Mouse (Mus musculus): ENCODE measurements around the gene Iffo1.

The Iffo1 gene

DNA sequence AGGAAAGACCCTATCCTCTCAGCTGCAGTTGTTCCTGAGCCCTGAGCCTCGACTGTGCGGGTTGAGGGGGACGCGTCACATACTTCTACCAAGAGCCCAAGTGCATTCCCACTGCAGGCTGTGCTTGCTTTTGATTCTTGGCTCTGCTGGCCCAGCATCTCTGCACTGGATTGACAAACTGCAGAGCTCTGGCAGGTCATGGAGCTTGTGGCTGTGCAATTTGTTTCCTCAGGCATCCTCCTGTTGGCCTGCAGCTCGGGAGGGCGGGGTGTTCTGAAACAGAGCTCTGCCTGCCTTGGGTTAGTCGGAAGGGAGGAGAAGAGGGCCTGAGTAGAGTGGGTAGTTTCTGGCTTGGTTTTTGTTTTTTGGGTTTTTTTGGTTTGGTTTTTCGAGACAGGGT, 2.6 kb upstream of the Iffo1 start:
- DNase-seq (ENCODE audit: low spot score in 2 of 2) = no peak

DNA sequence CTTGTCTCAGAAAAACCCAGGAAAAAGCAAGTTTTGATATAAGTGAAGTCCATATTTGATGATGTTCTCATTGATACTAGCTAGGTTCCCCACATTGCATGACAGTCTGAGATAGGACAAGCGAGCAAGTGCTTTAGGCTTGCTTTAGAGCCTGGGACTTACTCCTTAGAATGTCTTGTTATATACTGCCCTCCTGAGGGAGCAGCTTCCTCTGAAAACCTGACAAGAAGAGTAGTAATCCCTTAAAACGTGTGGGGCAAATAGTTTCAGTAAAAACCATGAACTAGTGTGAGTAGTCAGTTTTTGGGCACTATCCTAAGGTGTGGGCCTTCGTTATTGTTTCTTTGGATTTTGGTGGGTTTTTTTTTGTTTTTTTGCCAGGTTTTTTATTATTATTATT, 1.9 kb upstream of the Iffo1 start:
- no peak for DNase-seq (ENCODE audit: low spot score in 2 of 2)

DNA sequence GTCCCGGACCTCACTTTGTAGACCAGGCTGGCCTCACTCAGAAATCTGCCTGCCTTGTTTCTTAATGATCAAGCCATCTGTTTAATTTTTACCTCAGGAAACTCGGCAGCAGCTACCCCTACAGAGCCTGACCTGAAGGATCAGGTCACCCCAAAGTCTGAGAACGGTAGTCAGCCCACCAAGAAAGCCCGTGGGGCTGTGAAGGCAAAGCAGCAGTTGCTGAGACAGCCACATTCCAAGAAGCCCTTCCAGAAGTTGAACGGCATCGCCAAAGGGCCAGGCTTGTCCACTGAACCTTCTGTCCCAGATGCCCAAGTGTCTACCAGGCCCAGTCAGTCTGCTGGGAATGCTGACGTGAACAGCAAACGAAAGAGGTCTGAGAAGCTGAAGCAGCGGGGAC, 1.1 kb upstream of the Iffo1 start:
- DNase-seq (ENCODE audit: low spot score in 2 of 2) = no peak

DNA sequence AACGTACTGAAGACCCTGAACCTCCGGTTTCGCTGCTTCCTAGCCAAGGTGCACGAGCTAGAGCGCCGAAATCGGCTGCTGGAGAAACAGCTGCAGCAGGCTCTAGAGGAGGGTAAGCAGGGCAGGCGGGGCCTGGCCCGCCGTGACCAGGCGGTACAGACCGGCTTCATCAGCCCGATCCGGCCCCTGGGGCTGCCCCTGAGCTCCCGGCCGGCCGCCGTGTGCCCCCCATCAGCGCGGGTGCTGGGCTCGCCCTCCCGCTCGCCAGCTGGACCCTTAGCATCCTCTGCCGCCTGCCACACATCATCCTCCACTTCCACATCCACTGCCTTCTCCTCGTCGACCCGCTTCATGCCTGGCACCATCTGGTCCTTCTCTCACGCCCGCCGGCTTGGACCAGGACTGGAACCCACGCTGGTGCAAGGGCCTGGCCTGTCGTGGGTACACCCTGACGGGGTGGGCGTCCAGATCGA, 474 bp downstream of the Iffo1 start:
- DNase-seq (ENCODE audit: low spot score in 2 of 2) = no peak

DNA sequence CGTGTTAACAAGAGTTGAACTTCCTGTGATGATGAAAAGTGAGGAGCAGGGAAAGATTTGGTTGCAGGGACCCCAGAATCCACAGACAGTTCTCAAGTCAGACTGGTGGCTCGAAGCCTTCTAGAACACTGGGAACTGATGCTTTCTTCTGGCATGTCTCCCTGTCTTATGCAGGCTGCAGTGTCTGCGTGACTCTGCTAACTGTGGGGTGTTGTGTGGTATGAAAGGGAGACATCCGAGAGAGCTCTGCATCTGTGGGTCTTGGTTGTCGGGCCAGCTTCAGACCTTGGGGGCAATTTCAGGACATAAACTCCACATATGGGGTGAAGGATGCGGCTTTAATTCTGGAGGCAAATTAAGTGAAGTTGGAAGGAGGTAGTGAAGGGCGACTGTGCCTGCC, 1.1 kb downstream of the Iffo1 start:
- DNase-seq (ENCODE audit: low spot score in 2 of 2) = no peak

DNA sequence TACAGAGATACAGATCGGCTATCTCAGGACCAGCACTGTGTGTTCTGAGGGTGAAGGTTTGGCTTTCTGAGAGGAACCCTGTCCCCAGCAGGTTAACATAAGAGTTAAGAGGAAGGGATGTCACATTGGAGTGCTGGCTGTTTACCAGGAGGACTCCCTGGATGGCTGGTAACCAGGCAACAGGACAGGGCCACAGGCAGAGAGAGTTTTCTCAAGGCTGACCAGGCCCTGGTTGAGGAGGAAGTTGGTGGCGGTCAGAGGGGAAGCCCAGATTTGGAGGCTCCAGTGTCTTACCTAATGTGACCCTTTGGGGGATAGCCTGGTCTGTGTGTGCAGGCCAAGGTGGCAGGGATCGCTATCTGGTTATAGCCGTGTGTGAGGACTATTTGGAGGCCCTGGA, 1.8 kb downstream of the Iffo1 start:
- DNase-seq (ENCODE audit: low spot score in 2 of 2) = no peak

DNA sequence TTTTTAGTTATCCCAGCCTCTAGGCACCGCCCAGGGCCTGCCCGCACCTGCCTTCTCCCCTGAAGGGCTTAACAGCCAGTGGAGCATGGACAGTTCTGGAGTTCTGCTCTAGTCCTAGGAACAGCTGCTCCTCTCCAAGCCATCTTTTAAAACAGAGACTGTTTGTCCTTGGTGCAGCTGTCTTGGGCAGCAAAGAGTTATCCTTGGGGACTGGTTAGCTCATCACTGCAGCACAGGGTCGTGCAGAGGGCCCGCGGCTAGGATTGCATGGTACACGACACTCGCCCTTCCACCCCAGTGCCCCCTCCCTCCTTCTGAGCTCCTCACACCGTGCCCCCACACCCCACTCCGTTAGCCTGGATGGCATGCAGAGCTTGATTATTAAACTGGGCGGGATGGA, 2.3 kb downstream of the Iffo1 start:
- no peak for DNase-seq (ENCODE audit: low spot score in 2 of 2)

DNA sequence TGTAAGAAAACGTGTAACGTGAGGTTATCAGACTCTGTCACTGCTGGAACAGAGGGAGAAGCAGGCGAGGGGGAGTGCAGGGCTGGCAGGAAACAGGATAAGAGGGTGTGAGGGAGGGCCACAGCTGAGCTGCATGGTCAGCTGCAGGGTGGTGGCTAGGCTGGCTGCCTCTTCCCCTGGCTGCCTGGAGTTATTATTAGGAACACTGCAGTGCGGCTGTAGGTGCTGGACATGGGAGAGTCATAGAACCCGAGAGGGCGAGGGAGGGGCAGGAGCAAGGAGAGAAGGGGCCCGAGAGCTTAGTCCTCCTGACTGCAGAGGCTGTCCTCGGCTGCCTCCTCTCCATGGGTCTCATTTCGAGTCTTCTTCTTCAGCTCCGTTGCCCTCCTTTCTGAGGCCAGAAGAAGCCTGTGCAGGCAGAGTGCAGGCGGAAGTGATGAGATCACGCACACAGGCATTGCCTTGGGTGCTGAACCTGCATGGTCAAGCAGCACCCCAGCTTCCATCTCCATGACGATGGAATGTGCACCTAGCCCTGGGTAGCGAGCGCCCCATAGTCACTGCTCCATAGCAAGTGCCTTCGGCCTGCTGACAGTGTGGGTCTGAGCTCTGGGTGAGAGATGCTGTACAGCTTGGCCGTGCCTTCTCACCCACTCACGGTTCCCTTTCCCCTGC, 3.3 kb downstream of the Iffo1 start:
- no peak for DNase-seq (ENCODE audit: low spot score in 2 of 2)

DNA sequence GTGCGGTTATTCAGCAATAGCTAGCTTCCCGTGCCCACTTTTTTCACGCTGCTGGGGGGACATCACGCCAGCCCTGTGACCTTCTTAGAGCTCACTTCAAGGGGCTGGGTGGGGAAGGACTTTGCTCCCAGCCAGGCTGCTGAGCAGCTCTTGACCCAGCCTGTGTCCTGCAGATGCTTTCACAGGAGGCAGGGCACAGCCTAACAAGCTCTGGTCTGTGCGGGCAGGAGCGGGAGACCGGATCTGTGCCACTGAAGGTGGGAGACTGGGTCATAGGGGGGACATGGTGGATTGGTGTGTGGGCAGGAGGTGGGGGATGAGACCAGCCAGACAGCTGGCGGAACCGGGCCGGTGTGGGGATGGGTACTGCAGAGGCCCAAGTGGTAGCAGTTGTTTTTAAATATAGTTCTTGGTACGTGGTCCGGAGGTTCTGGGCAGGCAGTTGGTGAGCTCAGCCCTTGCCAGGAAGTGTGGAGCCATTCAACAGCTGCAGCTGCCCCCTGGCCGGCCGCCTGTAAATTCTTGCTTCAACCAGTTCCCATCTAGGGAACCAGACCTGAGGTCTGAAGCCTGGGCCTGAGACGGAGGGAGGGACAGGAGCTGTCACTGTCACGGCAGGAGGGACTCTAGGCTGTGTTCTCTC, 4.0 kb downstream of the Iffo1 start:
- no peak for DNase-seq (ENCODE audit: low spot score in 2 of 2)

DNA sequence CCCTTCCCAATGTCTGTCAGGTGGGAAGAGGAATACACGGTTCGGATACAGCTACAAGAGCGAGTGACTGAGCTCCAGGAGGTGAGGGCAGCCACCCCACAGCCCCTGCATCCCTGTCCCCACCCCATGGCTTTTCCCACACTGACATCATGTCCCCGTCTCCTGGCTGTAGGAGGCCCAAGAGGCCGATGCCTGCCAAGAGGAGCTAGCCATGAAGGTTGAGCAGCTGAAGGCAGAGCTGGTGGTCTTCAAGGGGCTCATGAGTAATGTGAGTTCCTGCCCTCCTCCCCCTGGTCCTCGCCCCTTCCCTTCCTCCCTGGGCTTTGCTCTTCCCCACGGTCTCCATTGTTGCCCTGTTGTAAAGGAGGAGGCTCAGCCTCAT, 4.5 kb downstream of the Iffo1 start:
- DNase-seq (ENCODE audit: low spot score in 2 of 2) = no peak

DNA sequence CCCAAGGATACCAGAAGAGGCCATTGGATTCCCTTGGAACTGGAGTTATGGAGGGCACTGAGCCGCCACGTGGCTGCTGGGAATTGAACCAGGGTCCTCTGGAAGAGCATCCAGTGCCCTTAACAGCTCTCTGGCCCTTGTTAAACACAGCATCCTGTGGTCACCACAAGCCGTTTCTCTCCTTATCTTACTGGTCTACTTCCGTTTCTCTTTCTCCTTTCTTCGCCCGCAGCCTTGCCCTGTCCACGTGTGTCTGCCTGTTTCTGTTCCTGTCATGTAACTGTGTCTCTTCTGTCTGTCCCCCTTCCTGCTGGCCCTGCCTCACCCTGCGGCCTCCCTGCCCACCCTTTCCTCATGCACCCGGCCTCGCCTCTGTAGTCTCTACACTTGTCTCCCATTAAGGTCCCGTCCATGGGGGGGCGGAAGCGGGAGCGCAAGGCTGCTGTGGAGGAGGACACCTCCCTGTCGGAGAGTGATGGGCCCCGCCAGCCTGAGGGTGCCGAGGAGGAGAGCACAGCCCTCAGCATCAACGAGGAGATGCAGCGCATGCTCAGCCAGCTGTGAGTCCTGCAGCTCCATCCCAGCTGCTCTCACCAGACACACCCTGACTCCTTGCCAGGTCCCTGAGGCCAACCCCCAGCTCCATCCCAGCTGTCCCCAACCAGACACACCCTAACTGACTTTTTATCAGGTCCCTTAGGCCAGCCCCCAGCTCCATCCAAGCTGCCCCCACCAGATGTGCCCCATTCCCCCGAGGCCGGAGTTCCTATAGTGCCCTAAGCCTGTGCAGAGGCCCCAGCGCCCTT, 7.4 kb downstream of the Iffo1 start:
- DNase-seq (ENCODE audit: low spot score in 2 of 2) = no peak

DNA sequence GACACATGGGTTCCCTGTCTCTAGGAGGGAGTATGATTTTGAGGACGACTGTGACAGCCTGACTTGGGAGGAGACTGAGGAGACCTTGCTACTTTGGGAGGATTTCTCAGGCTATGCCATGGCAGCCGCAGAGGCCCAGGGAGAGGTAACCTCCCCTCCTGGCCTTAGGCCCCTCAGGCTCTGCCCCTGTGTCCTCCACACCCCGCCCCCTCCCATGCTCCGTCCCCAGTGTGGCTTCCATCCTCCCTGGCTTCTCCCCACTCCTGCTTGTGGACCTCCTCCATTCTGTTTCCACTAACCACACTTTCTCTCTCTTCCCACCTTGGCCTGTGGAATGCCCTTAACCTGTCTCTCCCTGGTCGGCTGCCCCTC, 8.0 kb downstream of the Iffo1 start:
- DNase-seq (ENCODE audit: low spot score in 2 of 2) = no peak

DNA sequence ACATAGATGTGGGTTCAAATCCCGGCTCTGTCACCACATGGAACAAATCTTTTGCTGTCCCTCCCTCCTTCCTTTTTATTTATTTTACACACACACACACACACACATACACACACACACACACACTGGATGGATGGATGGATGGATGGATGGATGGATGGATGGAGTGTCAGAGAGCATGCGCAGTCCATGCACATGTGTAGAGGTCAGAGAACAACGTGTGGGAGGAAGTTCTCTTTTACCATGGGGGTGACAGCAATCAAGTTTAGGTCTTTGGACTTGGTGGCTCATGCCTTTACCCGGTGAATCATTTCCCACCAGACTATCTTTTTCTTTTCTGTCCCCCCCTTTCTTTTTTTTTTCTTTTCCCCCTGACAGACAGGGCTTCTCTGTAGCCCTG, 8.6 kb downstream of the Iffo1 start:
- DNase-seq (ENCODE audit: low spot score in 2 of 2) = no peak

DNA sequence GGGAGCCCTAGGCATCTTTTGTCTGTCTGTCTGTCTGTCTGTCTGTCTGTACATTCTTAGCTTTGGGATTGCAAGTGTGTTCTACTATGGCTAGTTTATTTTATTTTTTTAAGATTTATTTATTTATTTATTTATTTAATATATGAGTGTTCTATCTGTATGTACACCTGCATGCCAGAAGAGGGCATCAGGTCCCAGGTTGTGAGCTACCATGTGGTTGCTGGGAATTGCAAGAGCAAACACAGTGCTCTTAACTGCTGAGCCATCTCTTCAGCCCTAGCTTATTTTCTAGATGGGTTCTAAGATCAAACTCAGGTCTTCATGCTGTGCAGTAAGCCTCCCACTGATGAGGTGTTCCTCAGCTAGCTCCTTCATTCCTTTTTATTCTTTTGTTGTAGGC, 9.5 kb downstream of the Iffo1 start:
- no peak for DNase-seq (ENCODE audit: low spot score in 2 of 2)

DNA sequence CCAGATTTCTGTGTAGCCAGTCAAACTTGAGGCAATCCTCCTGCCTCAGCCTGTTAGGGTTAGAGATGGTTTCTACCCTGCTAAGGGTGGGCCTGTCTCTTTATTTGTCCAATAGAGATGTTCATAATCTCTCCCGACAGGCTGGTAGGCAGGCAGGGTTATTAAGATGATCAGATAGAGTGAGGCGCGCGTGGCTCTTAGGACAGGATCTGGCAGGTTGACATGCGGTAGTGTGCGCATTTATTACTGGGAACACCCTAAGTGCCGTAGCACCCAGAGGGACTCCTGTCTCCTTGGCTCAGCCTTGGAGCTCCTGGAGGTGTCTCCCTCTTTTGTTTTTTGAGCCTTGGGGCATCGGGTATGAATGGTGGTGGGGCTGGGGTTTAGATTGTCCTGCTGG, 10.2 kb downstream of the Iffo1 start:
- DNase-seq (ENCODE audit: low spot score in 2 of 2) = no peak

DNA sequence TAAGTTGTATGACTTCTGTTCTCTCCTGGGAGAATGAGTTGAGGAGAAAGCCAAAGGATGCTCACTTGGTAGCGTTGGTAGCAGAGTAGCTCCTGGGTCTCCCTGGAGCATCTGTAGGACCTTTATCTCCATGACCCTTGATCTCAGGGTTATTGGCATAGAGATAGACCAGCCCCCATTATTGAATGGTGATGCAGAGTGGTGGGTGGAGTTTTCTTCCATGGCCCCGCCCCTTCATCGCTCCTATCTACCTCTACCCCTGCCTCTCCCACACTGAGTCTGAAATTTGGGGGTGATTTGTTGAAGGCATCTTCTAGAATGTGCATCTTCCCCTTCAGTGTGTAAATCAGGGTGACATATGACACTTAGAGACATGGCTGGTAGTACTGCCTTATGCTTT, 11.4 kb downstream of the Iffo1 start:
- DNase-seq (ENCODE audit: low spot score in 2 of 2) = no peak

DNA sequence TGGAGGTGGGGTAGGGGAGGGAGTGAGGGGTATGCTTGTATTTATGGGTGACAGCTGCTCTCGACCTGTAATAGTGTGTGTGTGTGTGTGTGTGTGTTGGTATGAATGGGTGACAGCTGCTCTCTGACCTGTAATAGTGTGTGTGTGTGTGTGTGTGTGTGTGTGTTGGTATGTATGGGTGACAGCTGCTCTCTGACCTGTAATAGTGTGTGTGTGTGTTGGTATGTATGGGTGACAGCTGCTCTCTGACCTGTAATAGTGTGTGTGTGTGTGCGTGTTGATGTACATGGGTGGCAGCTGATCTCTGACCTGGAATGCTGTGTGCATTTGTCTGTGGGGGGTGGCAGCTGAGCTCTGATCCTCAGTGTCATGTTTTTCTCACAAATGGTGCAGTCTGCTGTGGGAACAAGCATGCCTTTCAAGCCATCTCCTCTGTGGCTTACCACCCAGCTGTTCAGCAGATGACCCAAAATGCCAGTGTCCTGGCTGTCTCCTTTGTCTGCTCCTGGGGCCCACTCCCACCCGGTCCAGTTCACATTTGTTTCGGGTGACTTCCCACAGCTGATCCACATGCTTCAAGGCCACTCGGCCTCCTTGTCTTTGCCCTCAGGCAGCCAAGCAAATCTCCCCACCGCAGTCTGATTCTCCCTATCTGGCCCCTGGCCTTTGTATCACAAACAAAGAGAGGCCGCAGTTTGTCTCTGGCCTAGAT, 12.0 kb downstream of the Iffo1 start:
- DNase-seq (ENCODE audit: low spot score in 2 of 2) = no peak

DNA sequence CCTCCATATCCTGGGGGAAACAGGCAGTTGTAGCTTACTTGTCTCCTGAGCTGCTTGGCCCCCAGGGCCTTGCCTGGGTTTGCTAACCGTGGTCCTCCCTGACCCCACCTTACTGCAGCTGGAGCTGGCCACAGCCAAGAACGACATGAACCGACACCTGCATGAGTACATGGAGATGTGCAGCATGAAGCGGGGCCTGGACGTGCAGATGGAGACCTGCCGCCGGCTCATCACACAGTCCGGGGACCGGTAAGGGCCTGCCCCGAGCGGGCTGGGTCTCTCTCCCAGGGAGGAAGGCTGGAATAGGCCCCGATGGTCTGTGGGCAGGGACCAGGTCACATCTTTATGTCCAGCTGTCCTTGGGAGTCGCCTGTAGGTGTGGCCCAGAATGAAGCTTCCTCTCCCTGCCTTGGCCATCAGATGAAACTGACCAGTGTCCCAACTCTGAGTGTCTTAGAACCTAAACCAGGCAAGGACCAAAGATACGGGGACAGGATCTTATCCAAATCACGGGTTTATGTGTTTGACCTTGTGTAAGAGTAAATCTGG, 14.0 kb downstream of the Iffo1 start:
- DNase-seq (ENCODE audit: low spot score in 2 of 2) = no peak

DNA sequence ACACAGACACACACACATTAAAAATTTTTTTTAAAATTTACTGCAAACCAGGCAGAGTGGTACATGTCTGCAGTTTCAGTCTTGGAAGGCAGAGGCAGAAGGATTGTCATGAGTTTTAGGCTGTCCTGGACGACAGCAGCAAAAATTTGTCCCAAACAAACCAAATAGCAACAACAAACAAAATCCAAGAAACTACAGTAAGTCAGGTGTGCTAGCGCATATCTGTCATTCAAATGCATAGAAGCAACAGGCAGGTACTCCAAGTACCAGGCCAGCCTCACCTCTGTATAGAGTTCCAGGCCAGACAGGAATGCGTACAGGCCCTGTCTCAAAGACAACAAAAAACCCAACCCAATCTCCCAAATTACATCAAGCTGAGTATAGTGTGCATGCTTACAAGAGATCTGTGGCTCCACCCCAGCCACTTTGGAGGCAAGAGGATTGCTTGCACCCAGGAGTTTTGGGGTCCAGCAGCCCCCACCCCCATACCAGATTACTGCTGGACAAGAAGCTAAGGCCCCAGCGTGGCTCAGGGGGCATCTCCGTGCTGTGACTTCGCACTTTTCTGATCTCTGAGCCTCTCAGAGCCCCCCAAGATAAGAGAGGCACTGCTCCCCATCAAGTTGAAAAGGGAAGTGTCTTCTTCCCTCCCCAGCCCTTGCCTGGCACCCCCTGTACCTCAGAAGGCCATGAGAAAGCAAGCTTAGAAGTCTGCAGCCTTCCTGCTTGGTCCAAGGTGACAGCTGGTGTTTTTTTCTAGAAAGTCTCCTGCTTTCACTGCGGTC, 14.9 kb downstream of the Iffo1 start:
- no peak for DNase-seq (ENCODE audit: low spot score in 2 of 2)

DNA sequence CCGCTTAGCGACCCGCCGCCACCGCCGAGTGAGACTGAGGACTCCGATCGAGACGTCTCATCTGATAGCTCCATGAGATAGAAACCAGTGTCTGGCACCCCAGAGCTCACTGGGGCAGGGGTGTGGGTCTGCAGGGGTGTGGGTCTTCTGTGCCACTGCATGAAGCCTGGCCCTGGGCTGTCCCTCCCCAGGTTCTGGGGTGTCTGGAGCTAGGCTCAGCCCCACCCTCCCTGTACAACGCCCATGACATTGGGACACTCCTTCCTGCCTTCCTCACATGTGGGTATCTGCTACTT, 15.5 kb downstream of the Iffo1 start:
- no peak for DNase-seq (ENCODE audit: low spot score in 2 of 2)

All from frontal cortex, postnatal 14 days (tissue).